In genomic region chr4:98395346-98395689, GRCm38 (mm10) we compare ENCODE assay signal across 8 mouse cellular contexts. TPM values are rescaled to one million over a fixed set of nuclear protein-coding genes. Genes with fewer than 3 reads are reported as not detected.
DNase-seq lines count a peak whose midpoint lies in the region; ATAC-seq and TF ChIP-seq lines count a peak whose summit lies in the region.

No protein-coding gene starts in this region.

- DNase-seq in kidney, postnatal 0 days (ENCODE audit: low spot score), result peak; percentile 53
- no peak for DNase-seq in kidney, postnatal 10 days
- DNase-seq in hindbrain, embryonic 14.5 days (ENCODE audit: low spot score), result peak; percentile 44
- DNase-seq in thymus, postnatal 10 days (ENCODE audit: low spot score in 2 of 2), result no peak
- no peak for DNase-seq in thymus, postnatal 36 days

- H3K9me3 ChIP-seq in kidney, postnatal 0 days (replicated peaks; ENCODE audit: low read length), result no peaks in the 10 kb centered on the region
- H3K9me3 ChIP-seq in hindbrain, embryonic 14.5 days (ENCODE audit: control insufficient read depth, low read length), result no peaks in the 10 kb centered on the region
- no peaks in the 10 kb centered on the region for H3K9me3 ChIP-seq in midbrain, embryonic 16.5 days (replicated peaks; ENCODE audit: control insufficient read depth, low read length, poor library complexity, severe bottlenecking)

- no peak for TF ChIP-seq CTCF in kidney, postnatal 0 days (IDR thresholded peaks at IDR 0.05; ENCODE audit: low read depth)

- peak overlapping the region; percentile 93 for H3K27ac ChIP-seq in kidney, postnatal 0 days
- H3K27ac ChIP-seq in brown adipose tissue, adult 24 weeks (replicated peaks; ENCODE audit: low read depth, low read length), result no peak overlapping the region
- peak overlapping the region; percentile 86 for H3K27ac ChIP-seq in hindbrain, embryonic 14.5 days
- H3K27ac ChIP-seq in midbrain, embryonic 16.5 days (ENCODE audit: low read length), result peak overlapping the region; percentile 87

- 8% methylated on average over 7 of the region's 7 CpGs for WGBS in kidney, postnatal 0 days
- WGBS in hindbrain, embryonic 14.5 days, result 1% methylated on average over 7 of the region's 7 CpGs
- under 1% methylated on average over 7 of the region's 7 CpGs for WGBS in midbrain, embryonic 16.5 days

- no peaks in the 10 kb centered on the region for H3K27me3 ChIP-seq in kidney, postnatal 0 days (ENCODE audit: insufficient read depth, low read length)
- no peaks in the 10 kb centered on the region for H3K27me3 ChIP-seq in hindbrain, embryonic 14.5 days (ENCODE audit: control insufficient read depth, insufficient read depth, low read length)
- no peaks in the 10 kb centered on the region for H3K27me3 ChIP-seq in midbrain, embryonic 16.5 days (ENCODE audit: control insufficient read depth, insufficient read depth, low read depth, low read length)

- peak overlapping the region; percentile 77 for H3K4me3 ChIP-seq in kidney, postnatal 0 days (replicated peaks; ENCODE audit: low read depth, low read length)
- H3K4me3 ChIP-seq in brown adipose tissue, adult 24 weeks (ENCODE audit: insufficient read depth, low read depth, low read length), result peak overlapping the region; percentile 91
- H3K4me3 ChIP-seq in hindbrain, embryonic 14.5 days (replicated peaks; ENCODE audit: low read length), result peak overlapping the region; percentile 91
- peak overlapping the region; percentile 80 for H3K4me3 ChIP-seq in midbrain, embryonic 16.5 days (ENCODE audit: low read depth, low read length)

- H3K4me2 ChIP-seq in kidney, postnatal 0 days (ENCODE audit: low read length), result peak overlapping the region; percentile 83
- H3K4me2 ChIP-seq in hindbrain, embryonic 14.5 days (replicated peaks), result peak overlapping the region; percentile 93
- peak overlapping the region; percentile 79 for H3K4me2 ChIP-seq in midbrain, embryonic 16.5 days (ENCODE audit: low read length)

- no peaks in the 10 kb centered on the region for H3K36me3 ChIP-seq in kidney, postnatal 0 days (ENCODE audit: insufficient read depth, low read length)
- H3K36me3 ChIP-seq in hindbrain, embryonic 14.5 days (replicated peaks; ENCODE audit: control insufficient read depth, insufficient read depth), result no peaks in the 10 kb centered on the region
- no peaks in the 10 kb centered on the region for H3K36me3 ChIP-seq in midbrain, embryonic 16.5 days (ENCODE audit: control insufficient read depth, insufficient read depth, low read length)

- peak overlapping the region; percentile 96 for H3K9ac ChIP-seq in kidney, postnatal 0 days (ENCODE audit: low read depth, low read length)
- peak overlapping the region; percentile 98 for H3K9ac ChIP-seq in hindbrain, embryonic 14.5 days
- H3K9ac ChIP-seq in midbrain, embryonic 16.5 days (ENCODE audit: low read depth, low read length), result peak overlapping the region; percentile 98

- H3K4me1 ChIP-seq in kidney, postnatal 0 days (replicated peaks; ENCODE audit: insufficient read depth, low read length), result peaks cover 3% of the 10 kb centered on the region; the same call in 1 of the 2 replicates
- no peaks in the 10 kb centered on the region for H3K4me1 ChIP-seq in brown adipose tissue, adult 24 weeks (ENCODE audit: control insufficient read depth, insufficient read depth, insufficient read length, low read length)
- H3K4me1 ChIP-seq in hindbrain, embryonic 14.5 days (replicated peaks; ENCODE audit: control insufficient read depth, insufficient read depth, low read length), result peaks cover 7% of the 10 kb centered on the region; the same call in 1 of the 2 replicates
- H3K4me1 ChIP-seq in midbrain, embryonic 16.5 days (ENCODE audit: control insufficient read depth, insufficient read depth, low read length), result peaks cover 2% of the 10 kb centered on the region; the same call in 1 of the 2 replicates

- no peak for ATAC-seq in kidney, postnatal 0 days (replicated peaks; ENCODE audit: low FRiP score, low read depth)
- ATAC-seq in hindbrain, embryonic 14.5 days (ENCODE audit: low FRiP score), result no peak
- ATAC-seq in midbrain, embryonic 16.5 days, result peak; percentile 19
- no peak for ATAC-seq in megakaryocyte-erythroid progenitor cell, adult 5-6 weeks (replicated peaks; ENCODE audit: low FRiP score, low TSS enrichment, poor library complexity, severe bottlenecking)

RNA-seq across cellular contexts. Expression of gene Patj, which starts 0.3 kb away (rescaled TPM):
- 15.2 and 22.5 TPM in 2 replicates for polyA plus RNA-seq in kidney, postnatal 0 days (2015; fragmentation: Nextera tagmentation; extraction: Ambion mirVana)
- polyA plus RNA-seq in brown adipose tissue, adult 24 weeks (2012; ENCODE audit: insufficient read depth, insufficient read length, missing spikeins), result 1.6 and 2.7 TPM in 2 replicates
- 8.0 and 9.1 TPM in 2 replicates for polyA plus RNA-seq in hindbrain, embryonic 14.5 days (2014; fragmentation: Nextera tagmentation; extraction: Ambion mirVana)
- 7.3 and 9.9 TPM in 2 replicates for polyA plus RNA-seq in midbrain, embryonic 16.5 days (2015; fragmentation: Nextera tagmentation; extraction: Ambion mirVana)
- total RNA-seq in megakaryocyte-erythroid progenitor cell, adult 5-6 weeks (2014; fragmentation: Nextera tagmentation), result 8.2 and 22.5 TPM in 2 replicates
- total RNA-seq in megakaryocyte-erythroid progenitor cell, adult 5-6 weeks (2017), result 3.3 and 3.4 TPM in 2 replicates

RNA-seq across cellular contexts. Expression of gene Tm2d1, which starts 12.2 kb away (rescaled TPM):
- polyA plus RNA-seq in kidney, postnatal 0 days (2015; fragmentation: Nextera tagmentation; extraction: Ambion mirVana), result 172 and 178 TPM in 2 replicates
- polyA plus RNA-seq in brown adipose tissue, adult 24 weeks (2012; ENCODE audit: insufficient read depth, insufficient read length, missing spikeins), result 86.5 and 134 TPM in 2 replicates
- polyA plus RNA-seq in hindbrain, embryonic 14.5 days (2014; fragmentation: Nextera tagmentation; extraction: Ambion mirVana), result 144 and 145 TPM in 2 replicates
- polyA plus RNA-seq in midbrain, embryonic 16.5 days (2015; fragmentation: Nextera tagmentation; extraction: Ambion mirVana), result 141 and 143 TPM in 2 replicates
- 22.4 and 26.2 TPM in 2 replicates for total RNA-seq in megakaryocyte-erythroid progenitor cell, adult 5-6 weeks (2014; fragmentation: Nextera tagmentation)
- 21.8 and 22.9 TPM in 2 replicates for total RNA-seq in megakaryocyte-erythroid progenitor cell, adult 5-6 weeks (2017)

Comparison
In these comparisons a context has a peak if more than half of its experiments do, and no peak if none do; other contexts are left out.
1. DNase-seq: peak in kidney, postnatal 0 days (single experiment) and hindbrain, embryonic 14.5 days (single experiment); none in kidney, postnatal 10 days (single experiment), thymus, postnatal 10 days (0 of 2) and thymus, postnatal 36 days (0 of 2).
2. Peak in every context shown above with its lines, with median percentiles within 50 percentile points of each other: H3K4me2 ChIP-seq, H3K4me3 ChIP-seq and H3K9ac ChIP-seq.